Mouse (Mus musculus) cerebellum, adult 9-11 months (tissue): Measurements from ENCODE around the gene Asb17.
"Not testable (repeated sequence)": the region's sequence is repeated elsewhere in the genome, so short reads cannot be mapped to it uniquely, and the experiment has no call there.

Experiments
- DNase-seq: peaks from one replicate; pipeline ENCODE4 v3.0.0; 2022

Asb17 gene

DNA sequence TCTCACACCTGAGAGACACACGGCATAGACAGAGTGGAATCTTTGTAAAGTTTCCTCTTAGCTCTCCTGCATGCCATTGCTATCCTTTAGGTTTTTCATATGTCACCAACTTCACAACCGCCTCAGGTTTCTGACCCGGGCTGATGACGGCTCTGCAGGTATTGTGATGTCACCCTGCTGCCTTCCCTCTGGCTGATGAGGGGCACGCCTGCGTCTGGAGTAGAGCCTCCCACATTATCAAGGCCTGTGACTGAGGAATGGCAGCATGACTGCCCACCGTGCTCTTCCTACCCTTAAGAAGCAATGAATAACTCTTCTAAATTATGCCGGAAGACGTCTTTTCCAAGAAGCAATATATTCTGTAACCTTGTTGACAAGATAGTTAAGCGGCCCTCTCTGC lies at the start of gene Asb17:
Gene Asb17, plus strand, starts transcription at position 180 of the 400 bp plus-strand sequence.
- DNase-seq: no peak

DNA sequence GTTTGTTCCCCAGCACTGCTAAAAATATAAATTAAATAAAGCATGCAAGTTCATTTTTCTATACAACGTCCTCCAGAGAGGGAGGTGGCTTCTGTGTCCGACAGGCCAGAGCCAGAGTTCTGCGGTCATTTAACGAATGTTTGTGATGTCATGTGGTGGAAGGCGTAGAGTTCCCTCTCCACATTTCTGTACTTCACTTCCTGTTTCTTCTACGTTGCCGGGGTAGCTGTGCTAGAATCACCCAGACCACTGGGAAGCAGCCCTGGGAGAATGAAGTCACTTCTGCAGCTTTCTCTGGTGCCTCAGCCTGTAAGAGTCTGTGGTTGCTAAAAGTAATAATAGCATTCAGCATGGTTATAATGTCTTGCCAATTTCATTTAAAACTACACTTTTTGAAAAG lies 46.4 kb upstream of the Asb17 start:
- DNase-seq: no peak

DNA sequence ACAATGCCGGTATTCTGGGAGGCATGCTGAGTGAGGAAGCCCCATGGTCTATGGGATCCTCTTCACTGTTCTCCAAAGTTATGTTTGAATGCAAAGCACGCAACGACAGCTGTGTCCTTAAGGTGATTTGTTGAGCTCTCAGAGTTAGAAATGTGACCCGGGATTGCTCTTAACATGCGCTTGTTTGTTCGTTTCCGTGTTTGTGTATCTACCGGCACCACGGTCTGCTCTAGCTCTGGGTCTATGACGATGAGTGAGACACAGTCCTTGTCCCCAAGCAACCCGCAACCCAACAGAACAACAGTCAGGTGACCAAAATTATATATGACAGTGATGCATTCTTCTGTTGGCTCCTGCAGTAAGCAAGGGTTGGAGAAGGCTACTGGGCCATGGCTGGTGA lies 44.4 kb upstream of the Asb17 start:
- DNase-seq: no peak

DNA sequence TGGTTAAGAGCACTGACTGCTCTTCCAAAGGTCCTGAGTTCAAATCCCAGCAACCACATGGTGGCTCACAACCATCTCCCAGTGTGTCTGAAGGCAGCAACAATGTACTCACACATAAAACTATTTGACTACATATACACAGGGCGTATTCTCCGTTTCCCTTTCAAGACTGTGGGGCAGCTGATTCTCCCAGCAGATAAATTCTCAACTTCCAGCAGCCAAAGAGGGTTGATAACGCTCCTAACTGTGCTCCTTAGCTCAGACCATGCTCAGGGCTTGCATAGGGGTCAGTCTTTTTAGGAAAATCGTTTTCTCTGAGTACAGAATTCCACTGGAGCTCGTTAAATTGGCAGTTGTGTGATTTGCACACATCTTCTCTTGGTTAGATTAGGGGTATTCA lies 43.3 kb upstream of the Asb17 start:
- DNase-seq: no peak

DNA sequence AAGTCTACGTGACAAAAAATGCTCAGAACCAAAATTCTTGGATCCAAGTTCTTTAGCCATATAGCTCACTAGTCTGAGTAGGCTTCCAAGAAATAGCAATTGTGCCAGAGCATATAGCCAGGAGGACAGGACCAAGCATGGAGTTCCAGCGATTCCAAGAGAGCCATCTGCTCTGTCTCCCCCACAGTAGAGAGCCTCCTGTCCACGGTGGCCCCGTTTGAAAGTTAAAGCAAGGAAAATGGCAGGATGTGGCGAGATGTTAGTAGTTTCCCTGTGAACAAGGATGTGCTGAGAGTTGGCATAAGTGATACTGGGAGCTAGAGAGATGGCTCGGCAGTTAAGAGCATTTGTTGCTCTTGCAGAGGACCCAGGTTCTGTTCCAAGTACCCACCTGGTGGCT lies 42.5 kb upstream of the Asb17 start:
- no peak for DNase-seq

DNA sequence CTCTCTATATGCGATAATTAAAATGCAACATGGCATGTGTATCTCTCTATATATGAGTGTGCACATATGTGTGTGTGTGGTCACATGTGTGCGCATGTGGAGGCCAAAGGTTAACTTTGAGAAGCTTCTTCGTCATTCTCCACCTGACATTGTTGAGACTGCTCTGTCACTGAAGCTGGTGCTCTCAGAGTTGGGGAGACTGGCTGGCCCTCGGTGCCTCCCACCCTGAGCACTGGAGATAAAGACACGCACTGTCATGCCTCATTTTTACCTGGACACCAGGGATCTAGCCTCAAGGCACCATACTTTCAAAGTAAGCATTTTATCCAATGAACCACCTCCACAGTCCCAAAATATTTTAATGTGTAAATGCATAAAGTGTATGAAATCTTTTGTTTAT lies 41.4 kb upstream of the Asb17 start:
- no peak for DNase-seq

DNA sequence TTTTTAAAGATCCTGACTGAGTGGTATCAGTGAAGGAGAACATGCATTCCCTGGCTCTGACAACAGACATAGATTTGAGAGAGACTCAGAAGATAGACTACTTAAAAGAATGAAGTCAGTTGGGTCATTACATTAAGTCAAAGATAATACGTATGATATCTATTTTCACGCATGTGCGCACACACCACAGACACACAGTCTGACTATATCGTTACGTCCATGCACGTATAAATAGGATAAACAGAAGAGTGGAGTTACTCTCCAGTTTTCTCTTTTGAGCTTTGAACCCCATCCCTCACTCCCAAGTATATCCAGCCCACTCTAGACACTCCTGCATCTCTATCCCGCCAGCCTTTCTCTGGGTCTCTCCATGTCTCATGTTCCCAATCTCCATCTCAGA lies 40.0 kb upstream of the Asb17 start:
- no peak for DNase-seq

DNA sequence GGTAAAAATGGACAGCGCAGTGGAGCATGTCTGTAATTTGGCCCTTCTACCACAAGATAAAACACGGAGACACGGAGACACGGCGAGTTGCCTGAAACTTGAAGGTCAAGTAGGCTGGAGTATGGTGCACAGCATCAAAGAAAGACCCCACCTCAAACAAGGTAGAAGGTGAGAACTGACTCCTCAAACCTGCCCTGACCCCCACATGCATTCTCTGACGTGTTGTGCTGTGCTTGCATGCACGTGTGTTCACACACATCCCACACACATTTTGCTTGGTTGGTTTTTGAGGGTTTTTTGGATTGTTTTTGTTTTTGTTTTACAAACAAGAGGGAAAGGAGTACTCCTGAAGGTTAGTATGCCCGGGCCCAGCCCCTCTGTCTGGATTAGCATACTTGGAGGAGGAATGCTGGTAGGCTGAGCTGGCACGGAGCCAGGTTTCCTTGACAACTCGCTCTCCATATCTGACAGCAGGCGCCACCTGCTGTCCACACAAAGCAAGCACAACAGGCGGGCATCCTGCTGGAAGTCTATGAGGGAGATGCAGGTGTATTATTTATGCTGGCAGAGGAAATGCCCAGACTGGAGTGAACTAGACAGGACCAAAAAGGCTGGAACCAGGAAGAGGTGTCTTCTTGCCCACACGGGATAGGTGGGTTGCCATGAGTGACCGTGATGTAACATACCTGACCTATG lies 37.8 kb upstream of the Asb17 start:
- peak; percentile 86 for DNase-seq

DNA sequence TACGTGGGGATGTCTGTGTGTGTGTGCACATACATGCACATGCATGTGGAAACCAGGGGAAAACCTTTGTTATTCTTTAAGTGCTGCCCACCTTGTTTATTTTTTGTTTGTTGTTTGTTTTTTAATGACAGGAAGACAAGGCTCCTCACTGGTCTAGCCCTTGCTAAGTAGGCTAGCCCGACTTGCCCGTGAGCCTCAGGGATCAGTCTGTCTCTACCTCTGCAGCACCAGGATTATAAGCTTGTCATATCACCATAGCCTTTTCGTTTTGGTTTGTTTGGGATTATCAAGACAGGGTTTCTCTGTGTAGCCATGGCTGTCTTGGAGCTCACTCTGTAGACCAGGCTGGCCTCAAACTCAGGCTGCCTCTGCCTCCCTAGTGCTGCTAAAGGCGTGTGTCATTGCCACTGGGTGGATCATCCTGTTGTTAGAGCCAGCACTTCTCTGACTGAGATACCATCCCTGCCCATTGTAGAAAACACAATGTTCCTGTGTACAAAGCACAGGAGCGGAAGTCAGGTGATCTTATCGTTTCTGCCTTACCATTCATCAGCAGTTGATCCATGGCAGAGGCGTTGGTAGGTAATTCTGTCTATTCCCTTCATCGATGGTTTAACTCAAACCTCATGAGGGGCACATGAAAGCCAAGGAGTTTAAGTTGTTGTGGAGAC lies 37.1 kb upstream of the Asb17 start:
- DNase-seq: no peak

DNA sequence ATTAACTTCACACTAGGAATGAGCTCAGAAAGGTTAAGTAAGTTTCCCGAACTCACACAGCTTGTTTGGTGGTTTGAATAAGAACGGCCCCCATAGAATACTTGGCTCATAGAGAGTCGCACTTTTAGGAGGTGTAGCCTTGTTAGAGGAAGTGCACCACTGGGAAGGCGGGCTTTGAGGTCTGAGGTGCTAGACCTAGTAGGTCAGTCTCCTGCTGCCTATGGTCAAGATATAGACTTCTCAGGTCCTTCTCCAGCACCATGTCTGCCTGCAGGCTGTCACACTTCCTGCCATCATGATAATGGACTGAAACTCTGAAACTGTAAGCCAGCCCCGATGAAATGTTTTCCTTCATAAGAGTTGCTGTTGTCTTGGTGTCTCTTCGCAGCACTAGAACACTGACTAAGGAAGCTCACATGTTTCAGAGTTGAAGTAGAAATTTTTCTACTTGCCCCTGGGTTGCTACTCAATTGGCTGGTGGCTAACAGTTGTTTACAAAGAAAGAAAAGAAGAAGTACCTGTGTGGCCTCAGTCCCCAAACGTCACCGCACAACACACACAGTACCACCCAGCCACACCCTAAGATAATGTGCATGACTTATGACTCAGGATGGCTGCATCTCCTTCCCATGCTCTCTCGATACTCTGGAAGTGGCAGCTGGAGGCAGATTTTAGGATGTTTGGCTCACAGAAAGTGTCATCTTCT lies 36.4 kb upstream of the Asb17 start:
- DNase-seq: no peak

DNA sequence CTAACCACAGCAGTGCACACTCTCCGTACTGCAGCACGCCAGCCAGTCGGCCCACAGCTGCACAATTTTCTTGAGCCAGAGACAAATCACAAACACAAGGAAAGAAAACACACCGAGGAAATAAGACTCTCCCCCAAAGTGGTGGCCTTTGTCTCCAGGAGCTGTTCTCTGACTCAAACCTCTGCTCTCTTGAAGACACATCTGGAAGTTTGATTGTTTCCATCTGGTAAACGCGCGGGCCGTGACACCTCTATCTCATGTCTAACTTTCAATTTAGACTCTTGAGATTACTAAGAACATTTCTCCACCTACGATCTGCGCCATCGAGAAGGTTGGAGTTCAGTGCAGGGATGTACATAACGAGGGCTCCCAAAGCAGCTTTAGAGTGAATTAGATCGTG lies 35.6 kb upstream of the Asb17 start:
- no peak for DNase-seq

DNA sequence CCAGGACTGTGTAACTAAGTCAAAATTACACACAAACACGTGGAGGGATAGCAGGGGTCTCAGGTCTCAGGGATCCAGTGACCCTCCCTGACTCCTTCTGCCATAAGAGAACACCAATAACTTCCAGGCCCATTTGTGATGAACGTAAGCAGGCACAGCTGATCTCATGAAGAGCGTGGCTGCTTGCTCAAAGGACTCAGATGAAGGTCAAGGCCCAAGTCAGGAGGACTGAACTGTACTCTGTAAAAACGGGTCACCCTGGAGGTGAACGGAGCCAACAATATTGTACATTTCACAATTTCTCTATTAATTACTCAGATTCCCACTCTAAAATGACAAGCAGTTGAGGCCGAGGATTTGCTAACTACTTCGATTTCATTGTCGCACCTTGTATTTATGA lies 30.0 kb upstream of the Asb17 start:
- no peak for DNase-seq

DNA sequence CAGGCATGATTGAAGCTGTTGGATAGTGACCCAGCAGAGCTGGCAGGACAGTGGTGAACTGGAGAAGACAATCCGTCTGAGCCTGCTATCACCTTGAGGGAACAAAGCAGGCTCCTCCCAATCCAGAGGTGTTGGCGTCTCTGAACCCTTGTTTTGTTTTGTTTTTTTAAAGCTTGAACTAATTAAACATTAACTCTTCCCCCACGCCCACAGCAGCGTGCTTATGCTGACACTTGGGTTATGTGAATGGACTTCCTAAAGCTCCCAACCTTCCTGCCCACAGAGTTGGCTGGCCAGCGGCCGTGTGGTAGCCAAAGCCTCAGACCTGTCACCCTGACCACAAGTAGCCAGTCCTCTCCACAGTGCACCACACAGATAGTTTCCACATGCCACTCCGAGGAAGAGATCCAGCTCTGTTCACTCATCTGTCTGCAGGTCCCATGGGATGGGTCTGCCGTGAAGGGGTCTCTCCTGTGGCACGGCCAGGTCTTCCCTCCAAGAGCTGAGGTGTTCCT lies 26.6 kb upstream of the Asb17 start:
- no peak for DNase-seq

DNA sequence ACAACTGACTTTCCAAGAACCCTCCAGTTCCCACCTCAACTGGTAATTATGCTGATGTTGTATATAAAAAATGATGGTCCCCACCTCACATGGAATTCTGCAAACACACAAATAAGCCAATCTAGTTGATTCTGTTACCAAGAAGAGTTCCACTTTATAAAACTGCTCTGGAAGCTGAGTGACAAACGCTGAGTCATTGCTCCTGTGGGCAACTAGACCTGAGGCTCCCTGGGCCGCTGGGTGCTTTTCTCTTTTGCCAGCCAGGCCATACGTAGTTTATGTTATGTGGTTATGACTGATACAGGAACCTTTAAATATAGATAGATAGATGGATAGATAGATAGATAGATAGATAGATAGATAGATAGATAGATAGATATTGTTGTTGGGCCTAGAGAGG lies 25.3 kb upstream of the Asb17 start:
- DNase-seq: no peak

DNA sequence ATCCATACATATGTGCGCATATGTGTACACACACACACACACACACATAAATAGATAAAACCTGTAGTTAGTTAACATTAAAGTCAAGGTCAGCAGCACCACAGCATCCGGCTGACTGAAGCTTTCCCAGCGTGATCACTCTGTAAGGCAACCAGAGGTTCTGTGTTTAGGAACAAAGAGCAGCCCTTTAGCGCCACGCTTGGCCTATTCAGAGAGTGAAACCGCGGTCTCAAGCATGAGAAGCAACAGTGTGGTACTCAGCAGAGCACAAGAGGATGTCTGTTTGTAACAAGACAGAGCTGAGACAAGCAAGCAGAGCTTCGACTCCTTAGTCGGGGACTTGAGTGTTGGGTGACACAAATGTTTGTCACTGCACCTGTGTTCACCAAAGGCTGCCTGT lies 24.6 kb upstream of the Asb17 start:
- no peak for DNase-seq

DNA sequence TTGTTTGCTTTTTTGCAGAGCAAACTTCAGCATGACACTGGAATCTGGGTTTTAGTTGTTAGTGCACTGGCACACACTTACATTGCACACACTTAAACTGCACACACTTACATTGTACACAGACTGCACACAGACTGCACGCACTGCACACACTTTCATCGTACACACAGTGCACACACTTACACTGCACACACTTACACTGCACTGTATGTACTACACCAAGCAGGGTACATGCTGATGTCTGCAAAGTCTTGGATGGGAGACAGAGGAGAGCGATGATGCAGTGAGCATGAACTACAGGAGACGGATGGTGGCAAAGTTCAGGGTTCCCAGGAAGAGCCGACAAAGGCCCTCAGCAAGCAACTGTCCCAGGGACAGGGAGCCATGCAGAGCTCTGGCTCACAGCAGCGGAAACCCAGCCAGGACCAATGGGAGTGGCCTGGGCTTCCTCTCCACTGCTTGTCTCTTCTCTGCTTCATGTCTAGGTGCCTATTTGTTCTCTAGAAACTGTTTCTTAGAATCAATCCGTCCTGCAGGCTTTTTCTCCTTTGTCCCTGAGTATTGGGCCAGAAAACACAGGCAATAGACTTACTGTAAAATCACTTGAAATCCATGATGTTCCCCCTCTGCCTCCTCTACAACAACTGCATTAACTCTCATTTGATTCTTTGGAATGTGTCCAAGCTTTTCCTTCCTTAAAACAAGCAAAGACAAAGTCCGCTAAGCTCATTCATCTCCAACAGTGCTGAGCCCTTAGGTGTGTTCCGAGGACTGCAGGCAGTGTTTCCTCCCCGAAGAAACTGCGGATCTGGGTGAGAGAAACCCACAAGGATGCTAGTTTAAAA lies 20.1 kb upstream of the Asb17 start:
- DNase-seq: no peak

DNA sequence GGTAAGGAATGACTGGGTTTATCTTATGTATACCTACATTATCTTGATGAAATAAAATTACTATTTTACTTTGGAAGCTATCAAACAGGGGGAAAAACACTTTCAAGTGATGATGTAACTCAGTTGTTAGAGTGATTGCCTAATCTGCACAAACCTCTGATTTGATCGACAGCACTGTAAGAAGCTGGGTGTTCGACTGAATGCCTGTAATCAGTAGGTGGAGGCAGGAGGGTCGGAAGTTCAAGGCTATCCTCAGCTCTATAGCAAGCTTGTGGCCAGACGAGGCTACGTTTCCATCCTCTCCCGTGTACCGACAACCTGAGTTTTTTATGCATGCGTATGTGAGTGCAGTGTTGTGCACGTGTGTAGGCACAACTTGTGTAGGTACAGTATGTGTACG lies 18.8 kb upstream of the Asb17 start:
- DNase-seq: no peak

DNA sequence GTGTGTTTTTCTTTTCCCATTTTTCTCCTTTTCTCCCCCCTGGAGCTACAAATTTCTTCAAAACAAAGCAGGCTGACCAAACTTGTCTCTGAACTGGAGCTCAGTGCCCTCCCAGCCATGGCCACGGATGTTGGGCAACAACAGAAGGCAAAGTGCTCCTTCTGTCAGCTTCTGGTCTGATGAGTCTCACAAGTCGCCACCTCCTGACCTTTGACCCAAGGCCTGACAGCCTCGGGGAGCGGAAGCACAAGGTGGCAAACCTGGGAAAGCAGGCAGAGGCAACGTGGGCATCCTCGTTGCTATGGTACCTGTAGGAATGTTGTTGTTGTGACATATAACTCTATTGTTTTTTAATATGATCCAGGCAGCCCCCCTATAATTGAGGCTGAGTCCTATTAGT lies 17.4 kb upstream of the Asb17 start:
- DNase-seq: no peak

DNA sequence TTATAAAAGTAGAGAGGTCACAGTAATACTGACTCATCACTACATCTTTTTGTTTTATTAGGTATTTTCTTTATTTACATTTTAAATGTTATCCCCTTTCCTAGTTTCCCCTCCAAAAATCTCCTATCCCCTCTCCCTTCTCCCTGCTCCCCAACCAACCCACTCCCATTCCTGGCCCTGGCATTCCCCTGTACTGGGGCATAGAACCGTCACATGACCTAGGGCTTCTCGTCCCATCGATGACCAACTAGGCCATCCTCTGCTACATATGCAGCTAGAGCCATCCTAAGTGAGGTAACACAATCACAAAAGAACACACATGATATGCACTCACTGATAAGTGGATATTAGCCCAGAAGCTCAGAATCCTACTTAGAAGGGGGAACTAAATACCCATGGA lies 14.2 kb upstream of the Asb17 start:
- DNase-seq: not testable (repeated sequence)

DNA sequence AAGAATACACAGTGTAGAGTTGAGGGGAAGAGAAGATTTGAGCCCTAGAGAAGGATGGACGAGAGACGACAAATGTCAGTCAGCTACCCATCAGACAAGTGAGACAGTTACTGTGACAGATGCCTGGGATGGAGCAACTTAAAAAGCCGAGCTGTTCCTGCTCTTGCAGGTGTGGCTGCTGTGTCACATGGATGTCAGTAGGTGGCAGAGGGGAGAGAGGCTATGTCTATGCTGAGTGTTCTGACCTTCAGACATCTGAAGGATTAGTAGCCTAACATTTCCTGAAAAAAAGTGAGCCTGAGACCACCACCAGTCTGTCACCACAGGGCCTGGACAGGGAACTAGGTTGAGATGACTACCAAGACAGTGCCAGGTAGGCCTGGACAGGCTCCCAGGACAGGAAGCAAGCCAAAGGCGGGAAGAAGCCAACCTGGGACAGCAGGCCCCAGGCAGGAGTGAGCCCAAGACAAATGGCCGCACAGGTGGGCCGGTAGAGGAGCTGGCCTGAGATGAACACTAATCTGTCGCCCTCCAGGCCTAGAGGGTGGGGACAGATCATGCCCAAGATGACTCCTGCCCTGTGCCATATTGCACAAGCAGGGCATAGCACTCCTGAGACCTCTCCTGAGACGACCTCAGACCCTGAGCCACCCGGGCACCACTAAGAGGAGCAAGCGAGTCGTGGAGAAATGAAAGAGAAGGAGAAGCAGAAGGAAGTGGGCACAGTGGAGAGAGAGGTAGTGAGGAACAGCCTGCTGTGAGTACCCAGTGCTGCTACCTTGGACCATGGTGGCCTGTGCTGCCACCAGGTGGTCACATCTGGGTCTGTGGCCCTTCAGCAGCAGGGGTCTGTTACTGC lies 12.8 kb upstream of the Asb17 start:
- DNase-seq: peak; percentile 94

DNA sequence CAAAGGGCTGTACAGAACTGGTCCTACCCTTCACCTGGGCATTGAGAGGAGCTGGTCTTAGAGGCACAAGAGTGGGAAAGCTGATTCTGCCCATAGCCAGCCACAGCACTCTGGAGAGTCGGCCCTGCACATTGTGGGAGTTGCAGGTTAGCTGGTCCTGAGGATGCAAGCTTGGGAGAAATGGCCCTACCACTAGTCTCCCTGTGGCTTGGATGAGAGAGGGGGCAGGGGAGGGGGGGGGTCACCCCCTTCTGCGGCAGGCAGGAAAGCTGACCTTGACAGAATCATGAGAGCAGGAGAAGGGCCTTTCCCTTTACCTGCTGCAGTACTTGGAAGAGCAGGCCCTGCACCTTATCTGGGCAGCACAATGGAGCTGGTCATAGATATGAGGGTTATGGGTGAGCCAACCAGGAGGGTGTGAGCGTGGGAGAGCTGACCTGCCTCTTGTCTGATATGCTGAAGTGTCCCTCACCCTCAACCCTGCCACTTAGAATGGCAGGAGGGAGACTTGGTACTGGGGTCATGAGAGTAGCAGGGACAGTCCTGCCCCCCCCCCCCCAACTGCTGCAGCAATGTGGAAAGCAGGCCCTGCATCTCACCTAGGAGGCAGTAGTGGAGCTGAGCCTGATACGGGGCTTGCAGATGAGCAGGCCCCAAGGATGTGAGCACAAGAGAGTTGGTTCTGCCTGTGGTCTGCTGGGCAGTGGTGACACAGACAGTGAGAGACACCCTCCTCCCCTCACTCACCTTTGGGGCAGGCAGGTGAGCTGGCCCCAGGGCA lies 11.9 kb upstream of the Asb17 start:
- peak; percentile 27 for DNase-seq

DNA sequence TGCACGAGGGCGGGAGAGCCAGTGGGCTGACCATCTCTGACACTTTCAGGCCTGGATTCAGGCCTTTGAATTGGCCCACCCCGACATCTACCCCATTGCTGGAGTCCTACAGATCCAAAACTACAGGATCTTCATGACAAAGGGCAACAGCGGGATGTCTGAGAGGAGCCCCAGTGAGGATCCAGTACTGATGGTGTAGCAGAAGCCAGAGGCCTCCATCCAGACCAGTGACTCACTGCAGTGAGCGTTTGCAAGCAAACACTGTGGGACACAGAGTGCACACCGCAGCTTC lies 11.4 kb upstream of the Asb17 start:
- DNase-seq: no peak
